Mouse (Mus musculus) liver, adult 2 months (tissue): ENCODE results near the gene Akain1. TPM values are rescaled to one million over a fixed set of nuclear protein-coding genes. Genes with fewer than 3 reads are reported as not detected.

Experiments used
- DNase-seq: peaks from one replicate; pipeline ENCODE4 v3.0.0-alpha.2; 2011; ENCODE audit warnings: low read depth, low spot score; ENCODE audit errors: extremely low read depth
- H3K27ac ChIP-seq: fragments of 200-500 bp; replicated peaks from 2 replicates; pipeline ENCODE4 v1.5.1; 2012; ENCODE audit warnings: low read depth, mild to moderate bottlenecking, control low read depth, inconsistent platforms, low read length; ENCODE audit not compliant: insufficient read depth
- H3K27me3 ChIP-seq: fragments of 200-500 bp; 2 replicates; pipeline ENCODE4 v1.6.1; 2012; ENCODE audit warnings: mild to moderate bottlenecking, moderate library complexity, low read length, inconsistent platforms; ENCODE audit not compliant: control insufficient read depth, insufficient read depth
- H3K36me3 ChIP-seq: fragments of 200-500 bp; 2 replicates; pipeline ENCODE4 v1.6.1; 2012; ENCODE audit warnings: low read length, inconsistent platforms; ENCODE audit not compliant: control insufficient read depth, insufficient read depth
- H3K4me1 ChIP-seq: fragments of 200-500 bp; 2 replicates; pipeline ENCODE4 v1.6.1; 2011; ENCODE audit warnings: low read length; ENCODE audit not compliant: control insufficient read depth, insufficient read depth
- H3K4me3 ChIP-seq: fragments of 200-500 bp; 2 replicates; pipeline ENCODE4 v1.5.1; 2011; ENCODE audit warnings: low read depth, mild to moderate bottlenecking, control low read depth, low read length, moderate library complexity; ENCODE audit not compliant: insufficient read depth
- H3K79me2 ChIP-seq: fragments of 200-500 bp; 2 replicates; pipeline ENCODE4 v1.6.1; 2012; ENCODE audit warnings: inconsistent platforms, mild to moderate bottlenecking, low read length, moderate library complexity; ENCODE audit not compliant: control insufficient read depth, insufficient read depth
- H3K9ac ChIP-seq: fragments of 200-500 bp; 2 replicates; pipeline ENCODE4 v1.6.1; 2012; ENCODE audit warnings: low read depth, mild to moderate bottlenecking, control low read depth, inconsistent platforms, low read length
- CTCF ChIP-seq: fragments of 200-500 bp; IDR thresholded peaks from 2 replicates; pipeline ENCODE4 v1.5.1; 2011; ENCODE audit warnings: low read depth, low read length, control low read depth
- POLR2A ChIP-seq: fragments of 200-500 bp; IDR thresholded peaks from 2 replicates; pipeline ENCODE4 v1.6.1; 2011; ENCODE audit warnings: low read length, control low read depth; ENCODE audit not compliant: insufficient read depth; ENCODE audit errors: extremely low read depth
- WGBS: fragments of 180-500 bp; shearing (Covaris S2); methylation state at CpG from one replicate; pipeline ENCODE4 v1.1.7; 2018; 5-methylcytosine and 5-hydroxymethylcytosine counted together
- polyA plus RNA-seq: library from polyadenylated mRNA; depleted of rRNA; stranded (reverse); fragments of >200 nt; gene quantifications from 2 replicates; pipeline ENCODE4 v1.2.3, GENCODE M21; 2012; rRNA removed
- total RNA-seq: library from RNA; depleted of rRNA; stranded (reverse); fragments of >200 nt; gene quantifications from 2 replicates; pipeline ENCODE4 v1.2.3, GENCODE M21; 2014; rRNA removed

Akain1 gene
- total and polyA plus RNA-seq, 2 experiments: under 0.01 TPM; not detected in 1

GRCm38 (mm10) chr17:69498913-69499312, 59.8 kb downstream of the Akain1 start:
- no peaks in the 10 kb centered on the region for H3K27me3 ChIP-seq
- no peak overlapping the region for H3K27ac ChIP-seq
- H3K4me1 ChIP-seq: no peaks in the 10 kb centered on the region
- no peak overlapping the region for H3K9ac ChIP-seq
- no peak for DNase-seq
- TF ChIP-seq POLR2A: no peak
- no peak for TF ChIP-seq CTCF
- 39% methylated on average over 2 of the region's 2 CpGs for WGBS
- H3K36me3 ChIP-seq: no peaks in the 10 kb centered on the region
- H3K79me2 ChIP-seq: no peaks in the 10 kb centered on the region
- H3K4me3 ChIP-seq: no peak overlapping the region

GRCm38 (mm10) chr17:69499441-69499840, 60.3 kb downstream of the Akain1 start:
- no peaks in the 10 kb centered on the region for H3K4me1 ChIP-seq
- WGBS: 33% methylated on average over 6 of the region's 6 CpGs
- no peaks in the 10 kb centered on the region for H3K79me2 ChIP-seq
- no peak overlapping the region for H3K4me3 ChIP-seq
- no peak for DNase-seq
- no peak overlapping the region for H3K9ac ChIP-seq
- no peak overlapping the region for H3K27ac ChIP-seq
- TF ChIP-seq POLR2A: no peak
- no peak for TF ChIP-seq CTCF
- H3K36me3 ChIP-seq: no peaks in the 10 kb centered on the region
- H3K27me3 ChIP-seq: no peaks in the 10 kb centered on the region

GRCm38 (mm10) chr17:69506070-69506469, 66.9 kb downstream of the Akain1 start:
- Histone ChIP-seq H3K9ac (no peak overlapping the region), H3K36me3 (no peaks in the 10 kb centered on the region), H3K27me3 (no peaks in the 10 kb centered on the region), H3K27ac (no peak overlapping the region), H3K4me3 (no peak overlapping the region), H3K4me1 (no peaks in the 10 kb centered on the region), H3K79me2 (no peaks in the 10 kb centered on the region)
- WGBS: 34% methylated on average over 3 of the region's 3 CpGs
- TF ChIP-seq POLR2A (no peak), CTCF (peak; percentile 28)
- peak; percentile 22 for DNase-seq

- no peaks in the 10 kb centered on the region for H3K4me1 ChIP-seq
- 0 out of 2 replicates have a peak, but pooled peaks cover 2% of the 10 kb centered on the region for H3K27me3 ChIP-seq
- no peaks in the 10 kb centered on the region for H3K79me2 ChIP-seq
- H3K36me3 ChIP-seq: no peaks in the 10 kb centered on the region
- no peak overlapping the region for H3K27ac ChIP-seq
- no peak overlapping the region for H3K9ac ChIP-seq
- no peak for TF ChIP-seq POLR2A
- TF ChIP-seq CTCF: no peak
- no peak for DNase-seq
- WGBS: 83% methylated on average over 4 of the region's 4 CpGs
- no peak overlapping the region for H3K4me3 ChIP-seq
Measured at GRCm38 (mm10) chr17:69516344-69516907, 77.3 kb downstream of the Akain1 start.

GRCm38 (mm10) chr17:69531472-69531871, 92.3 kb downstream of the Akain1 start:
- H3K9ac ChIP-seq: no peak overlapping the region
- no peak for TF ChIP-seq CTCF
- no peak for TF ChIP-seq POLR2A
- no peaks in the 10 kb centered on the region for H3K79me2 ChIP-seq
- H3K27ac ChIP-seq: no peak overlapping the region
- no peaks in the 10 kb centered on the region for H3K4me1 ChIP-seq
- no peak overlapping the region for H3K4me3 ChIP-seq
- no peak for DNase-seq
- no peaks in the 10 kb centered on the region for H3K36me3 ChIP-seq
- WGBS: 82% methylated on average over 5 of the region's 5 CpGs
- H3K27me3 ChIP-seq: no peaks in the 10 kb centered on the region

Other genes with a start within 250 kb of the Akain1 start
- gene Zbtb14, start 56.3 kb upstream of the Akain1 start, total RNA-seq: 6.1 and 6.4 TPM in 2 replicates
- gene Zbtb14, start 56.3 kb upstream of the Akain1 start, polyA plus RNA-seq: 1.9 and 2.7 TPM in 2 replicates